Mouse (Mus musculus) T-cell, adult 2 months (primary cell): ENCODE data around the gene Fbxo46.
A peak's percentile ranks its signal among the peaks of the same experiment; 100 is the strongest.
"Not testable (repeated sequence)": the region's sequence is repeated elsewhere in the genome, so short reads cannot be mapped to it uniquely, and the experiment has no call there.

ENCODE experiments used
- DNase-seq: peaks from one replicate; pipeline ENCODE4 v3.0.0; 2022; ENCODE audit warnings: low spot score

The Fbxo46 gene

GRCm38 (mm10) chr7:19119631-19120429, at the start of gene Fbxo46:
Gene Fbxo46 (plus strand): TSS chr7:19119859.
- DNase-seq = peak; percentile 97

- not testable (repeated sequence) for DNase-seq
These were observed 48.6 kb upstream of the Fbxo46 start for GRCm38 (mm10) chr7:19071024-19071423.

GRCm38 (mm10) chr7:19073504-19073903, 46.2 kb upstream of the Fbxo46 start:
- DNase-seq = peak; percentile 34

- DNase-seq = no peak
These were observed 45.2 kb upstream of the Fbxo46 start for GRCm38 (mm10) chr7:19074494-19074893.

- DNase-seq = no peak
These were observed 44.4 kb upstream of the Fbxo46 start for GRCm38 (mm10) chr7:19075231-19075630.

GRCm38 (mm10) chr7:19075723-19076585, 43.7 kb upstream of the Fbxo46 start, which contains the start of gene Dmwd:
Gene Dmwd (plus strand): TSS chr7:19076227.
- peak; percentile 51 for DNase-seq

- DNase-seq = no peak
These were observed 43.1 kb upstream of the Fbxo46 start for GRCm38 (mm10) chr7:19076586-19076991.

- DNase-seq = peak; percentile 74
These were observed 41.9 kb upstream of the Fbxo46 start for GRCm38 (mm10) chr7:19077761-19078160.

- no peak for DNase-seq
These were observed 40.9 kb upstream of the Fbxo46 start for GRCm38 (mm10) chr7:19078732-19079131.

- DNase-seq = no peak
These were observed 39.2 kb upstream of the Fbxo46 start for GRCm38 (mm10) chr7:19080451-19080950.

GRCm38 (mm10) chr7:19082171-19082570, 37.5 kb upstream of the Fbxo46 start:
- DNase-seq = no peak

GRCm38 (mm10) chr7:19083096-19083495, 36.6 kb upstream of the Fbxo46 start:
- DNase-seq = no peak

GRCm38 (mm10) chr7:19083701-19084100, 36.0 kb upstream of the Fbxo46 start, which contains the start of gene Dmpk:
Gene Dmpk (plus strand): TSS chr7:19083849.
- no peak for DNase-seq

GRCm38 (mm10) chr7:19084277-19084771, 35.3 kb upstream of the Fbxo46 start:
- no peak for DNase-seq

GRCm38 (mm10) chr7:19084921-19085473, 34.7 kb upstream of the Fbxo46 start:
- no peak for DNase-seq

GRCm38 (mm10) chr7:19085495-19085894, 34.2 kb upstream of the Fbxo46 start:
- DNase-seq = no peak

- no peak for DNase-seq
These were observed 33.6 kb upstream of the Fbxo46 start for GRCm38 (mm10) chr7:19086042-19086441.

- DNase-seq = no peak
These were observed 32.9 kb upstream of the Fbxo46 start for GRCm38 (mm10) chr7:19086760-19087159.

- peak; percentile 59 for DNase-seq
These were observed 30.8 kb upstream of the Fbxo46 start for GRCm38 (mm10) chr7:19088813-19089212.

- DNase-seq = no peak
These were observed 27.7 kb upstream of the Fbxo46 start for GRCm38 (mm10) chr7:19091913-19092312.

GRCm38 (mm10) chr7:19092381-19093173, 27.1 kb upstream of the Fbxo46 start:
- no peak for DNase-seq
